Mouse (Mus musculus) ES-Bruce4 (cell line): Measurements from ENCODE around the gene Pam.

Experiments
- CTCF ChIP-seq: IDR thresholded peaks from one replicate; pipeline ENCODE4 v1.8.1; 2011; ENCODE audit warnings: low read depth, low read length
- POLR2A ChIP-seq: IDR thresholded peaks from one replicate; pipeline ENCODE4 v1.8.1; 2011; ENCODE audit warnings: low read length; ENCODE audit not compliant: insufficient read depth

- no peak for TF ChIP-seq POLR2A
- TF ChIP-seq CTCF: no peak
These were observed 36.0 kb downstream of the Pam start for GRCm38 (mm10) chr1:98059401-98059800.
